Mouse (Mus musculus) kidney, embryonic 14.5 days (tissue): ENCODE measurements around the gene Fam161a. TPM values are rescaled to one million over a fixed set of nuclear protein-coding genes. Genes with fewer than 3 reads are reported as not detected.
A peak's percentile ranks its signal among the peaks of the same experiment; 100 is the strongest.
"Not testable (repeated sequence)": the region's sequence is repeated elsewhere in the genome, so short reads cannot be mapped to it uniquely, and the experiment has no call there.

Source experiments
- ATAC-seq: fragments of 200-750 bp; cut with Nextera tagmentation; 2 replicates; pipeline ENCODE4 v1.8.0; 2017; ENCODE audit warnings: moderate number of reproducible peaks, mild to moderate bottlenecking, moderate TSS enrichment, moderate library complexity; ENCODE audit not compliant: low FRiP score, low TSS enrichment
- H3K27ac ChIP-seq: fragments of 300-500 bp; sonication (generic); 2 replicates; pipeline ENCODE4 v1.5.1; 2014; ENCODE audit warnings: low read depth, mild to moderate bottlenecking, low read length, moderate library complexity, mixed read lengths
- H3K27me3 ChIP-seq: fragments of 300-500 bp; sonication (generic); 2 replicates; pipeline ENCODE4 v1.6.1; 2014; ENCODE audit warnings: mild to moderate bottlenecking, low read length; ENCODE audit not compliant: control insufficient read depth, insufficient read depth
- H3K36me3 ChIP-seq: fragments of 300-500 bp; sonication (generic); 2 replicates; pipeline ENCODE4 v1.6.1; 2014; ENCODE audit warnings: low read length, mixed read lengths; ENCODE audit not compliant: control insufficient read depth, insufficient read depth
- H3K4me1 ChIP-seq: fragments of 300-500 bp; sonication (generic); 2 replicates; pipeline ENCODE4 v1.6.1; 2014; ENCODE audit warnings: low read length, mixed read lengths; ENCODE audit not compliant: control insufficient read depth, insufficient read depth
- H3K4me2 ChIP-seq: fragments of 300-500 bp; sonication (generic); replicated peaks from 2 replicates; pipeline ENCODE4 v1.6.1; 2014; ENCODE audit warnings: low read depth, mild to moderate bottlenecking, low read length
- H3K4me3 ChIP-seq: fragments of 300-500 bp; sonication (generic); 2 replicates; pipeline ENCODE4 v1.5.1; 2014; ENCODE audit warnings: mild to moderate bottlenecking, low read length
- H3K9ac ChIP-seq: fragments of 300-500 bp; sonication (generic); 2 replicates; pipeline ENCODE4 v1.6.1; 2014; ENCODE audit warnings: low read depth, mild to moderate bottlenecking, low read length, moderate library complexity
- H3K9me3 ChIP-seq: fragments of 300-500 bp; sonication (generic); 2 replicates; pipeline ENCODE4 v1.6.1; 2016; ENCODE audit warnings: low read length; ENCODE audit not compliant: control insufficient read depth
- WGBS: fragments of 180-500 bp; shearing (Covaris S2); extraction: QIAGEN DNeasy Blood & Tissue Kit; methylation state at CpG from one replicate; pipeline ENCODE4 v1.1.7; 2014; 5-methylcytosine and 5-hydroxymethylcytosine counted together
- polyA plus RNA-seq: library from polyadenylated mRNA; unstranded; fragments of >200 nt; fragmentation: Nextera tagmentation; extraction: Ambion mirVana; gene quantifications from 2 replicates; pipeline ENCODE4 v1.2.1, GENCODE M21; 2014

Fam161a gene
- polyA plus RNA-seq, 1 experiment from 2014 or later: 2.3 TPM

- 81% methylated on average over 6 of the region's 6 CpGs for WGBS
- no peak for ATAC-seq
- H3K36me3 ChIP-seq: no peaks in the 10 kb centered on the region
These were observed 55.8 kb downstream of the Fam161a start for GRCm38 (mm10) chr11:23063153-23063552.

GRCm38 (mm10) chr11:23063857-23064256, 56.5 kb downstream of the Fam161a start:
- Histone ChIP-seq H3K27me3 (no peaks in the 10 kb centered on the region), H3K9ac (no peak overlapping the region), H3K27ac (no peak overlapping the region), H3K4me3 (no peak overlapping the region), H3K4me1 (no peaks in the 10 kb centered on the region), H3K4me2 (no peak overlapping the region), H3K36me3 (no peaks in the 10 kb centered on the region), H3K9me3 (no peaks in the 10 kb centered on the region)
- WGBS: 62% methylated on average over 3 of the region's 3 CpGs
- ATAC-seq: no peak

More at GRCm38 (mm10) chr11:23063153-23063552, 55.8 kb downstream of the Fam161a start:
- H3K4me1 ChIP-seq: no peaks in the 10 kb centered on the region
- no peaks in the 10 kb centered on the region for H3K27me3 ChIP-seq
- no peak overlapping the region for H3K27ac ChIP-seq
- no peak overlapping the region for H3K9ac ChIP-seq
- no peak overlapping the region for H3K4me2 ChIP-seq
- H3K9me3 ChIP-seq: no peaks in the 10 kb centered on the region
- H3K4me3 ChIP-seq: no peak overlapping the region

- H3K4me1 ChIP-seq, H3K4me3 ChIP-seq, H3K27ac ChIP-seq, H3K27me3 ChIP-seq, H3K4me2 ChIP-seq, H3K36me3 ChIP-seq, H3K9me3 ChIP-seq, H3K9ac ChIP-seq, ATAC-seq: not testable (repeated sequence)
- 63% methylated on average over 3 of the region's 3 CpGs for WGBS
These were observed 56.9 kb downstream of the Fam161a start for GRCm38 (mm10) chr11:23064276-23064675.

- 80% methylated on average over 2 of the region's 2 CpGs for WGBS
- no peaks in the 10 kb centered on the region for H3K9me3 ChIP-seq
These were observed 57.9 kb downstream of the Fam161a start for GRCm38 (mm10) chr11:23065167-23065668.

GRCm38 (mm10) chr11:23067395-23068136, 60.2 kb downstream of the Fam161a start:
- Histone ChIP-seq H3K27ac (peak overlapping the region; percentile 10; the same call in 1 of the 2 replicates), H3K4me3 (peak overlapping the region; percentile 54), H3K4me1 (no peaks in the 10 kb centered on the region), H3K36me3 (no peaks in the 10 kb centered on the region), H3K9ac (peak overlapping the region; percentile 65), H3K4me2 (peak overlapping the region; percentile 49), H3K27me3 (no peaks in the 10 kb centered on the region), H3K9me3 (no peaks in the 10 kb centered on the region)
- WGBS: under 1% methylated on average over 49 of the region's 49 CpGs
- ATAC-seq: peak; percentile 100

More at GRCm38 (mm10) chr11:23065167-23065668, 57.9 kb downstream of the Fam161a start:
- no peak overlapping the region for H3K4me2 ChIP-seq
- no peaks in the 10 kb centered on the region for H3K27me3 ChIP-seq
- no peak overlapping the region for H3K9ac ChIP-seq
- no peaks in the 10 kb centered on the region for H3K36me3 ChIP-seq
- H3K27ac ChIP-seq: no peak overlapping the region
- ATAC-seq: no peak
- H3K4me1 ChIP-seq: no peaks in the 10 kb centered on the region
- H3K4me3 ChIP-seq: no peak overlapping the region

GRCm38 (mm10) chr11:23068201-23068600, 60.9 kb downstream of the Fam161a start:
- no peak for ATAC-seq

GRCm38 (mm10) chr11:23068986-23069385, 61.7 kb downstream of the Fam161a start:
- not testable (repeated sequence) for H3K4me3 ChIP-seq, H3K4me1 ChIP-seq, H3K27ac ChIP-seq, H3K4me2 ChIP-seq, ATAC-seq, H3K9me3 ChIP-seq, H3K27me3 ChIP-seq, H3K9ac ChIP-seq, H3K36me3 ChIP-seq
- 94% methylated on average over 9 of the region's 9 CpGs for WGBS

More at GRCm38 (mm10) chr11:23068201-23068600, 60.9 kb downstream of the Fam161a start:
- no peak overlapping the region for H3K27ac ChIP-seq
- H3K4me1 ChIP-seq: no peaks in the 10 kb centered on the region
- H3K9ac ChIP-seq: peak overlapping the region; percentile 65
- H3K9me3 ChIP-seq: no peaks in the 10 kb centered on the region
- WGBS: 7% methylated on average over 10 of the region's 10 CpGs
- H3K4me3 ChIP-seq: peak overlapping the region; percentile 54
- no peaks in the 10 kb centered on the region for H3K36me3 ChIP-seq
- H3K4me2 ChIP-seq: peak overlapping the region; percentile 49
- no peaks in the 10 kb centered on the region for H3K27me3 ChIP-seq

- Histone ChIP-seq H3K9ac (no peak overlapping the region), H3K27me3 (no peaks in the 10 kb centered on the region), H3K9me3 (no peaks in the 10 kb centered on the region), H3K27ac (no peak overlapping the region), H3K4me3 (no peak overlapping the region), H3K4me1 (no peaks in the 10 kb centered on the region), H3K4me2 (no peak overlapping the region), H3K36me3 (no peaks in the 10 kb centered on the region)
- no peak for ATAC-seq
- WGBS: 81% methylated on average over 7 of the region's 7 CpGs
These were observed 67.5 kb downstream of the Fam161a start for GRCm38 (mm10) chr11:23074841-23075240.

GRCm38 (mm10) chr11:23078541-23078940, 71.2 kb downstream of the Fam161a start:
- H3K4me2 ChIP-seq: no peak overlapping the region
- H3K36me3 ChIP-seq: no peaks in the 10 kb centered on the region
- no peaks in the 10 kb centered on the region for H3K9me3 ChIP-seq
- H3K4me3 ChIP-seq: no peak overlapping the region
- no peaks in the 10 kb centered on the region for H3K27me3 ChIP-seq
- 0 out of 2 replicates have a peak, but pooled peaks cover 2% of the 10 kb centered on the region for H3K4me1 ChIP-seq
- WGBS: 93% methylated on average over 1 of the region's 1 CpGs
- ATAC-seq: no peak
- no peak overlapping the region for H3K9ac ChIP-seq
- no peak overlapping the region for H3K27ac ChIP-seq
